Mouse (Mus musculus) spleen, adult 2 months (tissue): ENCODE data around the gene Ddi2. TPM values are rescaled to one million over a fixed set of nuclear protein-coding genes. Genes with fewer than 3 reads are reported as not detected.

ENCODE experiments used
- DNase-seq, 2 experiments: peaks; one replicate each; pipeline versions ENCODE4 v3.0.0 to v3.0.0-alpha.2; 2012 to 2021; ENCODE audit warnings: low spot score in 2 of 2, low read depth in 1 of 2
- H3K27ac ChIP-seq: fragments of 200-500 bp; 2 replicates; pipeline ENCODE4 v1.5.1; 2012; ENCODE audit warnings: low read length, inconsistent platforms; ENCODE audit not compliant: insufficient read depth
- H3K27me3 ChIP-seq: fragments of 200-500 bp; 2 replicates; pipeline ENCODE4 v1.6.1; 2012; ENCODE audit warnings: mild to moderate bottlenecking, moderate library complexity, low read length, inconsistent platforms; ENCODE audit not compliant: control insufficient read depth, insufficient read depth
- H3K36me3 ChIP-seq: fragments of 200-500 bp; 2 replicates; pipeline ENCODE4 v1.6.1; 2012; ENCODE audit warnings: mild to moderate bottlenecking, low read length, inconsistent platforms; ENCODE audit not compliant: control insufficient read depth, insufficient read depth
- H3K4me1 ChIP-seq: fragments of 200-500 bp; 2 replicates; pipeline ENCODE4 v1.6.1; 2011; ENCODE audit warnings: inconsistent platforms; ENCODE audit not compliant: control insufficient read depth, insufficient read depth, insufficient read length
- H3K4me3 ChIP-seq: fragments of 200-500 bp; 2 replicates; pipeline ENCODE4 v1.5.1; 2011; ENCODE audit warnings: mild to moderate bottlenecking, inconsistent platforms; ENCODE audit not compliant: insufficient read depth, insufficient read length; ENCODE audit errors: extremely low read depth
- CTCF ChIP-seq: fragments of 200-500 bp; IDR thresholded peaks from 2 replicates; pipeline ENCODE4 v1.5.1; 2011; ENCODE audit warnings: mild to moderate bottlenecking, inconsistent platforms; ENCODE audit not compliant: insufficient read depth, insufficient read length, insufficient replicate concordance; ENCODE audit errors: extremely low read depth
- POLR2A ChIP-seq: fragments of 200-500 bp; IDR thresholded peaks from 2 replicates; pipeline ENCODE4 v1.6.1; 2011; ENCODE audit warnings: low read depth, low read length, inconsistent platforms
- WGBS: fragments of 180-500 bp; shearing (Covaris S2); methylation state at CpG from one replicate; pipeline ENCODE4 v1.1.7; 2018; 5-methylcytosine and 5-hydroxymethylcytosine counted together
- polyA plus RNA-seq: library from polyadenylated mRNA; depleted of rRNA; stranded (reverse); fragments of >200 nt; gene quantifications from 2 replicates; pipeline ENCODE4 v1.2.3, GENCODE M21; 2012

Ddi2 gene
- polyA plus RNA-seq, 1 experiment, result 8.7 TPM

DNA sequence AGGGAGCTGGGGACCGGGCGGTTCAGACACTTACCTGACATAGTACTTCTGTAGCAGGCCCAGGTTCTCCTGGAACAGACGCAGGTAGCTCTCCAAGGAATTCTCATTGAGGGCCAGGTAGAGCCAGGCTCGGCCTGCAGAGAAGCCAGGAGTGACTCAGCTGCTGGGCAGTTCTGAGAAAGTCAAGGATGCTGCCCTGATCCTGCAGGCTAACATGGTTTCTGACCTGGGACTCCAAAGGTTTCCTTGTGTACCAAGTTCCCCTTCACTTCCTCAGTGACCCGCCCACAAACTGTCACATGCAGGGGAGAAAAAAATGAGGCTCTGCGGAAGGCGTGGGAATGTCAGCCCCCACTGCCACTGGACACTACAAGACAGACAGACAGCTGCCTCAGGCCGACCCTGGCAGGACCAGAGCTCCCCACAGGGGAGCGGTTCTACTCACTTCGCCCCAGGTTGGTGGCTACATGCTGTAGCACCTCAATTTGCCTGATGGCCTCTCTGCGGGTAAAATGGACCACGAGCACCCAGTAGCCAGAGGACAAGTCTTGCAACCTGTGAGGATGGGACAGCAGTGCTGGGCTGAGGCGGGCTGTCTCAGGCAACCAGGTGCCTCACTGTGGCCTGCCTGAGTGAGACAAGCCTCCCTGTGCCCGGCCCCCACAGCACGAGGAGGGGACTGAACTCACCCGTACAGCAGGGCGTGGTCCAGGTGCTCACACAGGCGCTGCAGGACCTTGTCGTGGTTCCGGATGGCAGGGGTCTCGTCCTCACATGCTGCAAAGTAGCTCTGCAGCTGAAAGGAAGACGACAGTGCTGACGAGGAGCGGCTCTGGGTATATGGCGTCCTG lies 81.0 kb downstream of the Ddi2 start:
- no peak for DNase-seq
- no peak for TF ChIP-seq POLR2A
- TF ChIP-seq CTCF, result no peak
- Histone ChIP-seq H3K4me1 (peaks cover 3% of the 10 kb centered on the region), H3K36me3 (peaks cover 5% of the 10 kb centered on the region; the same call in 1 of the 2 replicates), H3K27me3 (no peaks in the 10 kb centered on the region), H3K4me3 (no peak overlapping the region), H3K27ac (peak overlapping the region; percentile 26; the same call in 1 of the 2 replicates)
- WGBS, result 93% methylated on average over 25 of the region's 25 CpGs

DNA sequence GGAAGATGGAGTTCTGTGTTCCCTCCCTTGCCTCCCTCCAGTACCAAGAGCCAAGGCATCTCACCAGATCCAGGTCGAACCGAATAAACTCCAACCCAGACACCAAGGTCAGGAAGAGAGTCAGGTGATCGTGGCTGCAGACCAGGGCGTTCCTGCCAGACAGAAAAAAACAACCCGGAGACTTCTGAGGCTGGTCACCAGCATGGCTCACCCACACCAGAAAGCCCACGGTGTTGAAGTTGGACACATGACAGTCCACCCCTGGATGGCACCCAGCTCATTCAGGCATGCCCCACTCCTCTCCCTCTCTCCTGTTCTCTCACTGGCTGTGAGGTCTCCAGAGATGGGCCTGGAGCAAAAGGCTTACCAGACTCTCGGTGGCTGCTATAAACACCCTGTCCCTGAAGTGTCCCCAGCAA lies 81.9 kb downstream of the Ddi2 start:
- Histone ChIP-seq H3K4me1 (no peaks in the 10 kb centered on the region; the same call in 1 of the 2 replicates), H3K4me3 (no peak overlapping the region), H3K27ac (no peak overlapping the region), H3K36me3 (peaks cover 6% of the 10 kb centered on the region), H3K27me3 (no peaks in the 10 kb centered on the region)
- no peak for TF ChIP-seq POLR2A
- no peak for TF ChIP-seq CTCF
- no peak for DNase-seq
- 87% methylated on average over 7 of the region's 7 CpGs for WGBS

- no peak overlapping the region for H3K27ac ChIP-seq
Measured at GRCm38 (mm10) chr4:141639474-141639873, 83.7 kb downstream of the Ddi2 start.

GRCm38 (mm10) chr4:141636693-141637092 lies 86.5 kb downstream of the Ddi2 start:
- WGBS, result 94% methylated on average over 5 of the region's 5 CpGs
- H3K36me3 ChIP-seq, result peaks cover 24% of the 10 kb centered on the region

More at GRCm38 (mm10) chr4:141639474-141639873, 83.7 kb downstream of the Ddi2 start:
- no peak overlapping the region for H3K4me3 ChIP-seq
- TF ChIP-seq POLR2A, result no peak
- H3K4me1 ChIP-seq, result no peaks in the 10 kb centered on the region
- H3K27me3 ChIP-seq, result no peaks in the 10 kb centered on the region
- WGBS, result 68% methylated on average over 11 of the region's 11 CpGs
- no peak for DNase-seq
- peaks cover 9% of the 10 kb centered on the region for H3K36me3 ChIP-seq

DNA sequence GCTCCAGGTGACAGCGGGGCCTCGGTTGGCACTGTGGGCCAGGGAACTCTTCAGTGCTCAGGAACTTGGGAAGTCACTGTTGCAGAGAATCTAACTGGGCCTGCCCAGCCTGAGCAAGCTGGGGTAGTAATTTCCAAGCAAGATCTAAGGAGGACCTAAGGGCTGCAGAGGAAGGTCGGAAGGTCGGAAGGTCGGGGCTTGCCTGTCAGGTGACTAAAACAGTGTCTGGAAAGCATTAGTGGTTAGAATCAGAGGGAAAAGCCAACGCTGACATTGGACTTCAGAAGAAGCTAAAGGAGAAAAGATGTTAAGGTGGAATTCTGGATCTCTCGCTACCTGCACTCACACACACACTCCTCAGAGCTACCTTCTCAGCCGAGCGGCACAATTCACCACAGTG lies 87.2 kb downstream of the Ddi2 start:
- H3K27ac ChIP-seq, result no peak overlapping the region
- H3K4me1 ChIP-seq, result no peaks in the 10 kb centered on the region
- no peaks in the 10 kb centered on the region for H3K27me3 ChIP-seq
- TF ChIP-seq POLR2A (no peak), CTCF (no peak)
- WGBS, result 91% methylated on average over 9 of the region's 9 CpGs
- no peak overlapping the region for H3K4me3 ChIP-seq
- no peak for DNase-seq
- peaks cover 28% of the 10 kb centered on the region for H3K36me3 ChIP-seq

More at GRCm38 (mm10) chr4:141636693-141637092, 86.5 kb downstream of the Ddi2 start:
- Histone ChIP-seq H3K27me3 (no peaks in the 10 kb centered on the region), H3K4me1 (no peaks in the 10 kb centered on the region), H3K27ac (no peak overlapping the region), H3K4me3 (no peak overlapping the region)
- DNase-seq, result no peak
- no peak for TF ChIP-seq CTCF
- TF ChIP-seq POLR2A, result no peak

DNA sequence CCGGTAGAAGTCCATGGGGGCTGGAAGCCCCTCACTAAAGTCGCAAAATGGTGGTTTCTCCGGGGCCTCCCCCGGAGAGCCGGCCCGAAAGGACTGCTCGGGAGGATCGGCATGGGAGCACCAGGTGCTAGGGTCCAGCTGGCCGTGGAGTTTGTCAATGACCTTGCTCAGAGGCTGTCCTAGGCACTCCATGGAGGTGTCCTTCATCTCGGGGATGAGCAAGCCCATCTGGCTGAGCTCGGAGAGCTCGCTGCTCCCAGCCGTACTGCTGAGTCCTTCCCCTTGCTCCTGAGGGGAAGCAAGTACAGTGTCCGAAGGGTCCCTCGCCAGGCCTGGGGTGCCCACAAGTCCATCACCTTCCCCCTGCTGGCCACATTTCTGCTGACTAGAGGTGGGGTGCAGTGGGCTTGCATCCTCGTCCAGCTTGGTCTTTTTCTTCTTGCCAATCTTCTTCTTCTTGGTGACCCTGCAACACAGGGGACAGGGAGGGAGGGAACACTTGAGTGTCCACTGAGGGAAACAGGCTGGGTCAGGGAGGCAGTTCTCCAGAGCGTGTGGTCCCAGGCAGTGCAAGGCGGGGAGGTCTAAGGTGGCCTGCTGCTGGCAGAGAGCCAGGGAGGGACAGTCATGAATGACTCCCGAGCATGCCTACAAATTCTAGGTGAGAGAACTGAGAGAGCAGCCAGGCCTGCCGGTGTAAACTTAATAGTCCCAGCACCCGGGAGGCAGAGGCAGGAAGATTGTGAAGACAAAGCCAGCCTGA lies 90.9 kb downstream of the Ddi2 start:
- no peak overlapping the region for H3K27ac ChIP-seq
- H3K27me3 ChIP-seq, result no peaks in the 10 kb centered on the region
- no peak for TF ChIP-seq POLR2A
- TF ChIP-seq CTCF, result no peak
- peaks cover 50% of the 10 kb centered on the region for H3K36me3 ChIP-seq
- H3K4me3 ChIP-seq, result no peak overlapping the region
- WGBS, result 93% methylated on average over 21 of the region's 21 CpGs
- no peaks in the 10 kb centered on the region for H3K4me1 ChIP-seq
- no peak for DNase-seq

DNA sequence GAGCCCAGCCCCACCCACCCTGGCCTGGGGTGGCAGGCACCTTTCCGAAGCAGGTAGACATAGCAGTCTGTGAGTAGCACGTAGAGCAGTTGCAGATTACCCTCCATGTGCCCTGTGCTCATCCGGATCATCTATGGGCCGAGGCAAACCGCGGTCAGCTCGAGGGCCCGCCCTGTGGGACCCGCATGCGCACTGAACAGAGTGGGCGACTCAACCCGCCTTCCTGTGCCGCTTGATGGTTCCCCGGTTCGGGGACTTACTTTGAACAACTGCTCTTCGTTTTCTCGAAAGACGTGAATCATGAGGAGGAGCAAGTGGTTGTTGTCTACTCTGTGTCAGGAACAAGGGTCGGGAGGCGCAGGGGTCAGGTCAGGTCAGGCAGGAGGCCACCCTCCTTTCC lies 92.0 kb downstream of the Ddi2 start:
- Histone ChIP-seq H3K27me3 (no peaks in the 10 kb centered on the region), H3K27ac (no peak overlapping the region), H3K36me3 (peaks cover 51% of the 10 kb centered on the region), H3K4me3 (no peak overlapping the region), H3K4me1 (no peaks in the 10 kb centered on the region)
- WGBS, result 96% methylated on average over 20 of the region's 20 CpGs
- TF ChIP-seq CTCF (no peak), POLR2A (no peak)
- no peak for DNase-seq
